ENCODE assay signal across 16 mouse cellular contexts in the genomic region with DNA sequence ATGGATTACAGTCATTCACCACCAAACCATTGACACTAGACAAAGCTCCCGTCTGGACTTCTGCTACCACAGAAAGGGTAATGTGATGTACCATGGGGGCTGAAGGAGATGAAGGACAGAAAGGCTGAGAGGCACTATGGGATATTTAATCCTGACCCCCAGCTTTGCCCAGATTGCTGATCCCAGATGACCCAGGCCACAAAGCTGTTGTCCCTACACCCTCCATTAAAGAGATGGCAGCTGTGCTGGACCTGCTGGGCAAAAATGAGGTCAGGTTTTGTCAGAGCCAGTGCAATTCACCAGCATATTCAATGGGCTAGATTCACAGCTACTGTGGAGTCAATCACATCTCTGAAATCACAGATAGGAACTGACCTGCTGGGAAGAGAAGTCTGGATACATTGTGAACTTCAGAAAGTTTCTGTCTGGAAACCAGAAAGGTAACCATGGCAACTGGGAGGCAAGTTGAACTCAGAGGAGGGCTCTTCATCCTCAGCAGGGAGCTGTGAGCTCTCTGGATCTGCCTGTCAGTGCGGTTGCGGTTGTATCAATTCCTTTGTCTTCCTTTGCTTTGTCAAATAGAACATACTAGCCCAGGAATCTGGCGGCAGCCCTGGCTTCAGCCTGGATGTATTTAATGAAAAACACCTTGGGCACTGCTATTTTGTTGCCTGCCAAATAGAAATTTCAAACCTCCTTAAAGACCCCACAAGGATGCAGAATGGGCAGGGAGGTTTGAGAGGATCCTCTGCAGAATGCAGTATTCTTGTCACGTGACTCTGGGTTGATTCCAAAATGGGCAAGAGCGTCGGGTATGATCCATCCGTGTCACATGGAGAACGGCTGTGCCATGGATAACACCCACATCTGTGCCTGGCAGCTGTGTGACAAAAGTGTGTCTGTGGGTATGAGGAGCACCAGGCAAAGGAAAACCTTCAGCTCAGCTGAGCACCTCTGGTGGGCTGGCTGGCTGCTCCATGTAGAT. TPM values are rescaled to one million over a fixed set of nuclear protein-coding genes. Genes with fewer than 3 reads are reported as not detected.
DNase-seq lines count a peak whose midpoint lies in the region; ATAC-seq lines count a peak whose summit lies in the region.
"Had no signal": no experiment of that assay in that cellular context is flagged by ENCODE, and none has a peak within 500 bp of the region (broad histone marks: within the 10 kb centered on the region; RNA-seq: fewer than 3 reads in every experiment).

No protein-coding gene starts in this region.

- H3K4me3 ChIP-seq in embryonic facial prominence, embryonic 14.5 days (ENCODE audit: low read depth, low read length): no peak overlapping the region
- no peak overlapping the region for H3K4me3 ChIP-seq in hindbrain, embryonic 13.5 days
- no peak overlapping the region for H3K4me3 ChIP-seq in neural tube, embryonic 12.5 days
- H3K4me3 ChIP-seq: heart, embryonic 10.5 days; layer of hippocampus, adult 2 months had no signal

- no peak for DNase-seq in frontal cortex, postnatal 36 days (ENCODE audit: low spot score in 2 of 2)
- peak; percentile 76 for DNase-seq in embryonic facial prominence, embryonic 14.5 days (ENCODE audit: low spot score)
- no peak for DNase-seq in ovary, postnatal 10 days (ENCODE audit: low spot score)
- DNase-seq in spleen, postnatal 14 days (ENCODE audit: low spot score in 2 of 2): no peak
- DNase-seq: adrenal gland, postnatal 14 days; cerebellum, adult 8-10 months; liver had no signal

- H3K9ac ChIP-seq in embryonic facial prominence, embryonic 14.5 days (ENCODE audit: low read depth, low read length): no peak overlapping the region
- no peak overlapping the region for H3K9ac ChIP-seq in hindbrain, embryonic 13.5 days
- no peak overlapping the region for H3K9ac ChIP-seq in neural tube, embryonic 12.5 days

- 32% methylated on average over 9 of the region's 9 CpGs for WGBS in embryonic facial prominence, embryonic 14.5 days
- 27% methylated on average over 9 of the region's 9 CpGs for WGBS in hindbrain, embryonic 13.5 days
- WGBS in neural tube, embryonic 12.5 days: 32% methylated on average over 9 of the region's 9 CpGs

- H3K9me3 ChIP-seq in embryonic facial prominence, embryonic 14.5 days (ENCODE audit: control insufficient read depth, low read length): no peaks in the 10 kb centered on the region
- H3K9me3 ChIP-seq in hindbrain, embryonic 13.5 days: no peaks in the 10 kb centered on the region
- H3K9me3 ChIP-seq in neural tube, embryonic 12.5 days: no peaks in the 10 kb centered on the region
- H3K9me3 ChIP-seq: G1E; heart, embryonic 10.5 days had no signal

- no peak overlapping the region; the same call in 1 of the 2 replicates for H3K4me2 ChIP-seq in embryonic facial prominence, embryonic 14.5 days (ENCODE audit: low read depth, low read length)
- H3K4me2 ChIP-seq in hindbrain, embryonic 13.5 days: peak overlapping the region; percentile 23; the same call in 1 of the 2 replicates
- no peak overlapping the region for H3K4me2 ChIP-seq in neural tube, embryonic 12.5 days (replicated peaks)

- peaks cover 6% of the 10 kb centered on the region; the same call in 1 of the 2 replicates for H3K27me3 ChIP-seq in embryonic facial prominence, embryonic 14.5 days (replicated peaks; ENCODE audit: control insufficient read depth, insufficient read depth, low read length)
- peaks cover 15% of the 10 kb centered on the region; the same call in 1 of the 2 replicates for H3K27me3 ChIP-seq in hindbrain, embryonic 13.5 days
- 0 out of 2 replicates have a peak, but pooled peaks cover 3% of the 10 kb centered on the region for H3K27me3 ChIP-seq in neural tube, embryonic 12.5 days (replicated peaks)

- no peaks in the 10 kb centered on the region for H3K36me3 ChIP-seq in embryonic facial prominence, embryonic 14.5 days (ENCODE audit: control insufficient read depth, insufficient read depth, low read length)
- H3K36me3 ChIP-seq in hindbrain, embryonic 13.5 days: no peaks in the 10 kb centered on the region
- H3K36me3 ChIP-seq in neural tube, embryonic 12.5 days: no peaks in the 10 kb centered on the region
- H3K36me3 ChIP-seq: G1E; heart, embryonic 10.5 days had no signal

- peaks cover 22% of the 10 kb centered on the region for H3K4me1 ChIP-seq in embryonic facial prominence, embryonic 14.5 days (ENCODE audit: control insufficient read depth, insufficient read depth, low read length)
- H3K4me1 ChIP-seq in hindbrain, embryonic 13.5 days (replicated peaks): peaks cover 68% of the 10 kb centered on the region
- H3K4me1 ChIP-seq in neural tube, embryonic 12.5 days: peaks cover 44% of the 10 kb centered on the region

- ATAC-seq in frontal cortex, adult (ENCODE audit: low TSS enrichment): peak; percentile 38
- no peak; the same call in 1 of the 2 replicates for ATAC-seq in embryonic facial prominence, embryonic 14.5 days (ENCODE audit: low read depth)
- ATAC-seq in hindbrain, embryonic 13.5 days (ENCODE audit: low FRiP score): no peak
- ATAC-seq in neural tube, embryonic 12.5 days (ENCODE audit: low FRiP score, low read depth): 0 out of 2 replicates have a peak, but pooled peaks have one; percentile 13
- no peak for ATAC-seq in erythroid progenitor cell, adult 5-6 weeks (replicated peaks; ENCODE audit: low FRiP score, poor library complexity, severe bottlenecking)
- ATAC-seq: intestine, embryonic 16.5 days had no signal

- H3K27ac ChIP-seq in embryonic facial prominence, embryonic 14.5 days (replicated peaks; ENCODE audit: low read depth, low read length): no peak overlapping the region
- H3K27ac ChIP-seq in hindbrain, embryonic 13.5 days: peak overlapping the region; percentile 10; the same call in 1 of the 2 replicates
- no peak overlapping the region for H3K27ac ChIP-seq in neural tube, embryonic 12.5 days
- H3K27ac ChIP-seq: heart, embryonic 10.5 days; layer of hippocampus, adult 2 months had no signal

RNA-seq across cellular contexts. Expression of a gene that starts 2.8 kb away (rescaled TPM):
- 7.6 and 9.3 TPM in 2 replicates for polyA plus RNA-seq in embryonic facial prominence, embryonic 14.5 days (2014; fragmentation: Nextera tagmentation; extraction: Ambion mirVana)
- 21.2 and 26.0 TPM in 2 replicates for polyA plus RNA-seq in hindbrain, embryonic 13.5 days (2015; fragmentation: Nextera tagmentation; extraction: Ambion mirVana)
- 42.6 TPM in 2 replicates for polyA plus RNA-seq in neural tube, embryonic 12.5 days (2016; fragmentation: Nextera tagmentation; extraction: Ambion mirVana)
- total RNA-seq in erythroid progenitor cell, adult 5-6 weeks (2015; ENCODE audit: low replicate concordance): not detected in 2 replicates
- total RNA-seq in erythroid progenitor cell, adult 5-6 weeks (2017; ENCODE audit: low replicate concordance): not detected in 2 replicates
- total RNA-seq: G1E; neutrophil, adult 5-6 weeks had no signal
- polyA plus RNA-seq: G1E had no signal

RNA-seq across cellular contexts. Expression of a gene that starts 11.8 kb away (rescaled TPM):
- polyA plus RNA-seq in embryonic facial prominence, embryonic 14.5 days (2014; fragmentation: Nextera tagmentation; extraction: Ambion mirVana): 12.6 and 13.1 TPM in 2 replicates
- 53.7 and 53.8 TPM in 2 replicates for polyA plus RNA-seq in hindbrain, embryonic 13.5 days (2015; fragmentation: Nextera tagmentation; extraction: Ambion mirVana)
- 35.6 and 37.8 TPM in 2 replicates for polyA plus RNA-seq in neural tube, embryonic 12.5 days (2016; fragmentation: Nextera tagmentation; extraction: Ambion mirVana)
- 96.2 and 117 TPM in 2 replicates for total RNA-seq in erythroid progenitor cell, adult 5-6 weeks (2015; ENCODE audit: low replicate concordance)
- total RNA-seq in erythroid progenitor cell, adult 5-6 weeks (2017; ENCODE audit: low replicate concordance): 128 and 171 TPM in 2 replicates

Comparison
In these comparisons a context has a peak if more than half of its experiments do, and no peak if none do; other contexts are left out.
1. ATAC-seq: peak in frontal cortex, adult (single experiment) and neural tube, embryonic 12.5 days (single experiment); none in embryonic facial prominence, embryonic 14.5 days (single experiment), hindbrain, embryonic 13.5 days (single experiment) and erythroid progenitor cell, adult 5-6 weeks (single experiment).